Mouse (Mus musculus) left cerebral cortex, adult 8-10 months (tissue): ENCODE data around the gene Tnfsf13. TPM values are rescaled to one million over a fixed set of nuclear protein-coding genes. Genes with fewer than 3 reads are reported as not detected.
"Not testable (repeated sequence)": the region's sequence is repeated elsewhere in the genome, so short reads cannot be mapped to it uniquely, and the experiment has no call there.

ENCODE experiments used
- DNase-seq, 2 experiments: peaks; one replicate each; pipeline ENCODE4 v3.0.0; 2022; ENCODE audit warnings: low spot score in 2 of 2
- total RNA-seq, 4 experiments: library from RNA; stranded (reverse); gene quantifications; 2 replicates each; pipeline ENCODE4 v1.2.4; 2022

Tnfsf13 gene
- total RNA-seq, 4 experiments from 2014 or later = 2.5 to 4.2 (median 3.2) TPM

DNA sequence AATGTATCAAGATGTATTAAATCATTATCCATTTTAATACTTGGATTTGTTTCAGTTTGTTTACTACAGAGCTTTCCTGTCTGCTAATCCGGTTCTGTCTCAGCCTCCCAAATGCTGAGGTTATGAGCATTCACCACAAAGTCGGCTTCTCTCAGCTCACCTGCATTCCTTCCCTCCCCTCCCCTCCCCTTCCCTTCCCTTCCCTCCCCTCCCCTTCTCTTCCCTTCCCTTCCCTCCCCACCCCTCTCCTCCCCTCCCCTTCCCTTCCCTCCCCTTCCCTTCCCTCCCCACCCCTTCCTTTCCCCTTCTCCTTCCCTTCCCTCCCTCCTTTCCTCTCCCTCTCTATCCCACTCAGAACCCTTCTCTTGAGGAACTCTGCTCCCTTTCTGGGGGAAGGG, 19.0 kb upstream of the Tnfsf13 start:
- DNase-seq = no peak

DNA sequence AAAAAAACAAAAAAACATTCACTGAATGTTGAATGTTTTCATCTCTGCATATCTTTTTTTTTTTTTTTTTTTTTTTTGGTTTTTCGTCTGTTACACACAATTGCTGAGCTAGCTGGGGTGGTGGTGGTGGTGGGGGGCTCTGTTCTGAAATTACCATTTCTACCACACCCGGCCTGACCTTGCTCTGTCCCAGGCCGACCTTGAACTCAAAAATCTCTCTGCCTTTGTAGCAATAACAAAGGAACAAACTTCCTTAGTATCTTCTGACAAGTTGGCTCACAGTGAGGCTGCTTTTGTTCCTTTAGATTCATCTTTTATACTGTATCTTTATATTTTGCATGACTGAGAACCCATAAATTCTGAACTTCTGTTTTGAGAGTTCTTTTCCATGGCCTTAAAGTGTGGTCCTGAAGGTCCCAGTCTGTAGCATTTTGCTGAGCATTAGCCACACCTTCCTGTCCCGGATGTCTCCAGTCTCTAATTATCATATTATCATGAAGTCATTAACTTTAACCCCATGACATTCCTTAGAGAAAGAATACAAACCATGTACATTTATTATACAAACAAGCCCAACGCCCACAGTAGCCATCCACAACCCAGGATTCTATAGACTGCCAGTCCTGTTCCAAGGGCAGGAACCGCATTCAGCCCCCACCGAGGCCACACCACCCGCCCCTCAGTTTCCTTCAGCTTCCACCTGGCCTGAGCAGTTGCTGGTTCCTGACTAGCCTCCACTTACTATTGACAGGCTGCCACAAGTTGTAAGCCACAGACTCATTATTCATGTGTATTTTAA, 18.4 kb upstream of the Tnfsf13 start:
- no peak for DNase-seq

DNA sequence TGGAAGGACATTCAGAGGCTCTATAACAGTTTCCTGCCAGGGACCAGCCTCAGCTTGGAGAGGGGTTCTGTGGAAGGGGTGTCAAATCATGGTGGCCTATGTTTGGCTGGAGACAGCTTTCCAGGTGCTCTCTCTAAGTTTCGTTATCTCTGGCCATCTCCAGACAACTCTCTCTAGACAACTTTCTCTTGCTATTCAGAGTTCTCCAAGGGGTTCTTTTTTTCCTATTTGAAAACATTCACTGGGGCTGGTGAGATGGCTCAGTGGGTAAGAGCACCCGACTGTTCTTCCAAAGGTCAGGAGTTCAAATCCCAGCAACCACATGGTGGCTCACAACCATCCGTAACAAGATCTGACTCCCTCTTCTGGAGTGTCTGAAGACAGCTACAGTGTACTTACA, 17.8 kb upstream of the Tnfsf13 start:
- not testable (repeated sequence) for DNase-seq

DNA sequence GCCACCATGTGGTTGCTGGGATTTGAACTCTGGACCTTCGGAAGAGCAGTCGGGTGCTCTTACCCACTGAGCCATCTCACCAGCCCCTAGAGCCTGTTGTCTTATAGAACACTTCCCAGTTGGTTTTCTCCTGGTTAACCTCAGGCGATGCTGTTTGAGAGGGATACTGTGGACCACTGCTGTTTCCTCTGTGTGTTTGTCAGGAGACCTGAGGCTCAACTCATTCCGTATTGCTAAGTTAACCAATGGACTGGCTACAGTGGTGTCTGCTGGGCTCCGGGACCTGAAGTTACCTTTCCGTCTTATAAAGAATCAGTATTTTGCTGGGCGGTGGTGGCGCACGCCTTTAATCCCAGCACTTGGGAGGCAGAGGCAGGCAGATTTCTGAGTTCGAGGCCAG, 17.3 kb upstream of the Tnfsf13 start:
- not testable (repeated sequence) for DNase-seq

DNA sequence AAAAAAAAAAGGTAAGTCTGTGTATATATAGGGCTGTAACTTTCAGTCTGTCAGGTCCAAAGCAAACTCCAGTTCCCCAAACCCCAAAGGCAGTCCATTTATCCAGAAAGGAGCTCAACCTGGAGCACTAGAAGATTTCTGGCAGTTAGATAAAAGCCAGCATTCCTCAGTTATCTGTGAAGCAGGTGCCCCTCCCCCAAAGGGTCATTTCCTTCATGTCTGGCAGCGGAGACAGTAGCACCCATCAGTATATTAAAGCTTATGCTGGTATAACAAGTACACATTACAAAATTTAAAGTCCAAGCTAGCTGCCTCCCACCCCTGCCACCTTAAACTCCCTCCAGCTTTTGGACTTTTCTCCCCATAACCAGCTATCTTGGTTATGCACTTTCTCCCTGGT, 14.0 kb upstream of the Tnfsf13 start:
- DNase-seq = no peak

DNA sequence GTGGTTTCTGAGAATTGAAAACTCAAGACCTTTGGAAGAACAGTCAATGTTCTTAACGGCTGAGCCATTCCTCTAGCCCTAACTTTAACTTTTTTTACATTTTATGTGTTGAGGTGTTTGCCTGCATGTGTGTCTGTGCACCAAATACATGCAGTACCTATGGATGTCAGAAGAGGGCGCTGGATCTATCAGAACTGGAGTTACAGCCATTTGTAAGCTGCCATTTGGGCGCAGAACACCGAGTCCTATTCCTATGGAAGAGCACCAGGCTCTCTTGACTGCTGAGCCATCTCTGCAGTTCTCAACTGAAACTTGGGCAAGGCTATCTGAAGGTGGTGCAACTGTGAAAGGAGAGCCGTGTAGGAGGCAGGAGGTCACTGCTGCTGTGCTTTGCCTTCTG, 13.0 kb upstream of the Tnfsf13 start:
- DNase-seq = no peak

DNA sequence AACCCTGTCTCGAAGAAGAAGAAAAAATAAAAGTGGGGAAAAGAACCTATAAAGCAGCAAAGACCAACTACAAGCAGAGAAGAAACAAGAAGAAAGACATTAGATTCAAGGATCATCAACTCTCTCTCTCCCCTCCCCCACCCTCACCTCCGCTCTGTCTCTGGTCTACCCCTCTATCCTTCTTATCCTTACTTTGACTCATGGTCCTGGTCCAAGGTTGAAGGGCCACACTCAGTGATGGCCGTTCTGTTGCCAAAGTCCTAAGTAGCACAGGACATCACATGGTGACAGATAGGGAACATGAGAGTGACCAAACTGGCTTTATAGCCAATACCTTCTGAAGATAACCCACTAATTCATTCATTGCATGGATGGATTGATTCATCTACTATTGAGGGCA, 11.8 kb upstream of the Tnfsf13 start:
- DNase-seq = no peak

DNA sequence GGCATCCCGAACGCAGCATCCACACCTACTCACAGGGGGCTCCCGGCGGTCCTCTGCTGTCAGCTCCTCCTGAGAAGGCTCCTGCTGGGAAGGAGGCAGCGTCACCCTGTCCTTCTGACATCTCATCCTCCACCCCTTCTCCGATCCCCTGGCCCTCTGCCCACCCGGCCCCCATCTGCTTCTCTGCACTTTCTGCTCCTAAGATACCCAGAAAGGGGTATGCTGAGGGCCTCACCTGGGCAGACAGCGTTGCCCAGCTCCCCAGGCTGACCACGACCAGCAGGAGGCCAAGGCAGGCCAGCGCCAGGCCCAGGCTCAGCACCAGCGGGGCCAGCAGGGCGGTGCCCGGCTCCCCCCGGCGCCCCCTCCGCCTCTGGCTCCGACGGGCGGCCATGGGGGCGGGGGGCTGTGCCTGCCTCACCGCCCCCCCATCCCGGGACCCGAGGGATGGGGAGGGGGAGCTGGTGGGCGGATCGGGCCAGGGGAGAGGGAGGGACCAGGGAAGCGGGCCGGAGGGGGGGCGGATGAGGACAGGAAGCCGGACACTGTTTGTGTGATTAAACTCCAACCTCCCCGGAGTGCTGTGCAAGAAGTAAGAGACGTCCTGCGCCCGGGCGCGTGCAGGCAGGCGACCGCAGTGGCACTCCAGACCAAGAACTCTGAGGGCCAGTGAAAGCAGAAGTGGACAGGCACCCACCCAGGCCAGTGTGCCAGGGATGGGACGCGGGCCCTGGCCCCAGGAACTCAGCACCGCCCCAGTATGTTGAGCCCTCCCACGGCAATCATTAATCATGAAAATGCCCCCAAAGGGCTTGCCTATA, 10.0 kb upstream of the Tnfsf13 start, which contains the start of the genes Tnfsf12 and Tnfsfm13:
TSS of gene Tnfsf12 (minus strand) at position 489 of the 821 bp plus-strand sequence.
TSS of gene Tnfsfm13 (minus strand) at position 738 of the 821 bp plus-strand sequence.
- DNase-seq = no peak

DNA sequence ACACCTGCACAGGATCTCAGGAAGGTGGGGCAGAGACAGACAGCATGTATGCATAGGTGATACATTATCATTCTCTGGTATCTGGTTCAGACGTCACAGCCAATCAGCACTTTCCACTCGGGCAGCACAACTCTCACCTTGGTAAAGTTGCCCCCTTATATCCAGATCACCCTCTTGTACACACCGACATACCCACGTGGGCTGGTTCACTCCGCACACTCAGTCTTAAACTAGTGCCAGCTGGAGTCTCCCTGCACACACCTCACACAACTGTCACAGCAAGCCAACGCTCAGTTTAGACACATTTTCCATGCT, 9.4 kb upstream of the Tnfsf13 start:
- DNase-seq = peak in 1 of 2 experiments; percentile 56

DNA sequence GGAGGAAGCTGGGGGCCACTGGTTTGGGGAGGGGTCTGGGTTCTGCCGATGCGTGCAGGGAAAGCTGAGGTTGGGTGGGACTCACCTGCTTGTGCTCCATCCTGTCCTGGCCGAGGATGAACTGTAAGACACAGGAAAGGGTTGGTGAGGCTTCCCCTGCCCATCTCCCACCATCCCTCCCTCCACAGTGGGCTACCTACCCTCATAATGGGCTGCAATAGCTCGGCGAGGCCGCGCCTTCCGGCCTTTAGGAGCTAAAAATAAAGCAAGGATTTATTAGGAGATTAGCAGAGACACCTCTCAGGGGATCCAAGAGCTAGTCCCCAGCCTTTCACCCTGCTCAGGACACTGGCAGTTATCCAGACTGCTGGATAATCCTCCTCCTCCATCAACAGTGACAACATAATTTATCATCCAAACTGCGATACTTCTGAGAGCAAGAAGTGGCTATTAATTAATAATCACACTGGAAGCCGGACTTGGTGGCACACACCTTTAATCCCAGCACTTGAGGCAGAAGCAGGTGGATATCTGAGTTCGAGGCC, 7.9 kb upstream of the Tnfsf13 start:
- no peak for DNase-seq

DNA sequence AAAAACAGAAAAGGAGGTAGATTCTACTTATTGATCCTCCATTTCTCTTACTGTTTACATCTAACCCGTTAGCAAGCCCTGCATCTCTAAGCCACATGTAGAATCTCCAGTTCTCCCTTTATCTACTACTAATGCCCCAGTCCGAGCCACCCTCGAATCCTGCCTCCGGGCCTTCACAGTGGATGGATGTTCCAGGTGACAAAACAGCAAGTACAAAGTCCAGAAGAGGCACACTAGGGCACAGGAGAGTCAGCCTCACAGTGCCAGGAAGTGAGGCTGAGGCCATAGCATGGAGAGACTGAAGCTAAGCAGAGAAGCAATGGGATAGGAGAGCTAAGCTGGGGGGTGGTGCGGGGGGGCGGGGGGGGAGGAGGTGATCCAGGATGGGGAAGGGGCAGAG, 7.3 kb upstream of the Tnfsf13 start:
- no peak for DNase-seq

DNA sequence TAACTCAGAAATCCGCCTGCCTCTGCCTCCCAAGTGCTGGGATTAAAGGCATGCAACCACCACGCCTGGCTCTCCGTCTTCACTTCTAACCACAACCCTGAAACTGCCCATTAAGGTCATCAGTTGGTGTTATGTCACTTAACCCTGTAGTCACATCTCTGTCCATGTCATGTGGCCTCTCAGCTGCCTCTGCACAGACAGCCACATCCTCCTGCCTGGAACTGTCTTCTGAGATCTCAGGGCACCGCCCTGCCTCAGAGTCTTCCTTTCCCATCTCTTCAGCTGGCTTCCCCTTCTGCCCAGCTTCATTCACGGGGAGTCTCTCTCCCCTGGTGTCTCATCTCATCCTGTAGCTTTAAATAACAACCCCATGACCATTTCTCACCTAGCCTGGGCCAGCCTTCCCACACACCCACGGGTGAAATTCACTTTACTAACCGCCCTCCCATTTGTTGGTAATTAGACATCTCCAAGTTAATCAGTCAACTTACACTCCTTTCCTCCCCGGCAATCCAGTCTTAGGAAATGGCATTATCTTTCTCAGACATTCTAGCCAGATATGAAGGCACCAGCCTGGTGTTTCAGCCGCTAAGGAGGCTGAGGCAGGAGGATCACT, 6.7 kb upstream of the Tnfsf13 start:
- DNase-seq = no peak

DNA sequence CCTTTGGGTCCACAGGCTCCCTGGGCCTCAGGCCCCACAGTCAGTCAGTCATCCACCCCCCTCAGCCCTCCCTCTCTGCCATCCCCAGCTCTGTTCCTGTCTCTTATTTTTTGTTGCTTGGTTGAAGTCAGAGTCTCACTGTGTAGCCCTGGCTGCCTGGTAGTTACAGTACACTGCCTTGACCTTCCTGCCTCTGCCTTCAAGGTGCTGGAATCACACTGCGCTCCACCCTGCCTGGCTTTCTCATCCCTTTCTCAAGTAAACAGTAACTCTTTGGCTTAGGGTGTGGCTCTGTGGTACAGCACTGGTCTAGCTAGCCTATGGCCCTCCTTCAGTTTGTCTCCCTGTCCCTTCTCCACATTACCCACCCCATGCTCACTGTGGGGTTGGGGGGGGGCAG, 4.3 kb upstream of the Tnfsf13 start:
- no peak for DNase-seq

DNA sequence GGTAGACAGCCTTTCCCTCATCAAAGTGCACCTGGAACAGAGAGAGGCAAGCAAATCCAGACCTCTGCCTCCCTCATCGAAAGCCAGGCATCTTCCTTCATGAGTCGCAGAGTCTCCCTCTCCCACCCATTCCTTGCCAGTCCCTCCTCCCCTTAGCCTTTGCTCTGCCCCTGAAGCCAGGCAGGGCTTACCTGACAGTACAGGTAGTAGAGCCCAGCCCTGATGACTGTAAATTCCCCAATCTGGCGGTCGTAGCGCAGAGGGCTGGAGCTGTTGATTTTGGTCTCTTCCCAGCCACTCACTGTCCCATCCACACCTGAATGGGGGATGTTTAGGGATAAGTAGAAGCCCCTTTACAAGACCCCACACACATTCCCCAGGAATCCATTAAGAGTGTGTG, 1.5 kb upstream of the Tnfsf13 start:
- DNase-seq = no peak

DNA sequence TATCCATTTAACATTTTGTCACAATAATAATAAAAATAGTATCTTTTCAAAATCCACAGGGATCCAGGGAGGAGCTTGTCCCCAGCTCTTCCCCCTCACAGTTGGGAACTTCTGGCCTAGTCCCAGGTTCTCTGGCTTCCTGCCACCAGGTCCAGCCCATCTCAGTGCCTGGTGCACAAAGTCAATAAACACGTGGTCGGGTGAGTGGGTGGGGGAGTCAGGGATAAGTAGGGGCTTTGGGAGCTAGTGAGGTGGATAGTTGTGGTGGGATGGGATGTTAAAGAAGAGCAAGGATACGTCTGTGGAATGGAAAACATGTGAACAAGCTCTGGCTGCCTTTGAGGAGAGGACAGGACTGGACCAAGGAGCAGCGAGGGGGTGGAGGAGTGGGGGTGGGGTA, 793 bp upstream of the Tnfsf13 start:
- no peak for DNase-seq

DNA sequence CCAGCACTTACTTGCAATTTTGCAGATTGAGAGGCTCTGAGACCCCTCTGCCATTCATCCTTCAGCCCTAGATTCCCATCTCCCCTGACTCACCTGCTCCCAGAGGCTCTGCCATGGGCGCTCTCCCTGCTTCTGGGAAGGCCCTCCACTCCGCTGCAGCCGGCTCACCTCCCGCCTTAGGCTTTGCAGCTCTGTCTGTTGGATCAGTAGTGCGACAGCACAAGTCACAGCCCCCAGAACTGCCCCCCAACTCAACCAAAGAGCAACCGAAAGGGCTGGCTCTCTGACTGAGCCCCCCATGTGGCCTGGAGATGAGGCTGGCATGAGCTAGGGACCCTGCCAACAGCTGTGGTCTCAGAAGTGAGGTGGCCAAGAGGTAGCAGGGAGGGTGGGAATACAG, 648 bp downstream of the Tnfsf13 start:
- DNase-seq = no peak

DNA sequence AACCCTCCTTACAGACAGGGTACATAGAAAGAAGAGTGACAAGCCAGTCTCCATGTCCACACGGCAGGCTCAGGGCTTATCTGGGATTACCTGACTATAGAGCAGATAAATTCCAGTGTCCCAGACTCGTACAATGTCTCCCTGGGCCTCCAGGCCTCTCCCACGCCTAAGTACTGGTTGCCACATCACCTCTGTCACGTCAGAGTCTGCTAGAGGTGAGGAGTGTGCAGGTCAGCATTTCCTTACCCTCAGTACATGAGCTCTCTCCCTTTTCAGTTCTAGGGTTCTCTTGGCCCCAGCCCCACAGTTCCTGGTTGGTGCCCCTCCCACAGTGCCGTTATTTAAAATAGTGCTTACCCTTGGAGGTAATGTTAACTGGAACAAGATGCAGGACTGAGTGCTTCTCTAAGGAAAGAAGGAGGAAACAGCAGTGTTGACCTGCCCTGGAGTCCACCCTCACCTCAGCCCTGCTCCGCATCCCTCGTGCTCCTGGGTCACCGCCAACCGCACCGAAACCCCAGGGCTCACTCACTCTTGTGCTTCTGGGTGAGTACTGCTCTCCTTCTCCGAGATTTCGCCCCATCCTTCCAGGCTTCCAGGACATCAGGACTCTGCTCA, 1.3 kb downstream of the Tnfsf13 start:
- DNase-seq = no peak

DNA sequence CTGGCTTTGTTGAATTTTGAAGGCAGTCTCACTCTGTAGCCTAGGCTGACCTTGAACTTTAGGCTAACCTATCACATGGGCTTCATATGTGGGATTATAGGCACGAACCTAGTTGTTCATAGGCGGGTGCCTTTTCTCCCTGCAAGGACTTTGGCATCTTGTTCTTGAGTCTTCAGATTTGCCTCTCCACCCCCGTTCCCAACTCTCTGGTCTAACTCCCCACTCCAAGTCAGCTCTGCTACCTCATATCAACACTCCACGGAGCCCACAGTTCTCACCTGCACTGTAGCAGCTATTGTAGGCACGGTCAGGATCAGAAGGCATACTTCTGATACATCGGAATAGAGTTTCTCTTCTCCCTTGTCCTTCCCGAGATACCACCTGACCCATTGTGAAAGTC, 2.0 kb downstream of the Tnfsf13 start:
- DNase-seq = no peak

DNA sequence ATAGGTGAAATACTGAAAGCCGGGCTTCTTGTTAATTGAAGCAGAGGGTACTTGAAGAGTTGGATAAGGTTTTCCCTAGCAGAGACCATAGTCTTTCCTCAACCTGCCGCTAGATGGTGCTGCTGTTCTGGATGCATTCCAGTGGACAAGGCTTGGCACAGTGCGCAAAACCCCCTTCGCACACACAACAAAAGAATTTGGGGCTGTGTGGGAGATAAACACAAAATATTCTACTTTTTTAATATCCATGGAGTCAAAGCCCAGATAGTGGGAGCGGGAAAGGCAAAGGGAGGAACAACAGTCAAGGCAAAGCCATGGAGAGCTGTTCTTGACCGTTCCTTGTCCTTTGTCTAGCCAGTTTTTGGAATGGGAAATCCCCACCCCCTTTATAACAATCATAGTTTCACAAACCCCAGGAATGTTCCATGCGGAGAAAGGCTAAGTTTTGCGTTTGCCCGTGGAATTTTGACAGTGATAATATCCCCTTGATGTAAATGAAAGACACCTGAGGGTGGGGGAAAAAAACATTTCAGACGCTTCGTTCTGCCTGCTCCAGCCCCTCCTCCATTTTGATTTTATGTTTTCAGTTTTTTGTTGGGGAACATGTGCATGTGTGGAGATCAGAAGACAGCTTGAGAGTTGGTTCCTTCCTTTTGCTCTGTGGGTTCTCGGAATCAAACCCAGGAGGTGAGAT, 2.6 kb downstream of the Tnfsf13 start:
- DNase-seq = peak; percentile 67 to 83

DNA sequence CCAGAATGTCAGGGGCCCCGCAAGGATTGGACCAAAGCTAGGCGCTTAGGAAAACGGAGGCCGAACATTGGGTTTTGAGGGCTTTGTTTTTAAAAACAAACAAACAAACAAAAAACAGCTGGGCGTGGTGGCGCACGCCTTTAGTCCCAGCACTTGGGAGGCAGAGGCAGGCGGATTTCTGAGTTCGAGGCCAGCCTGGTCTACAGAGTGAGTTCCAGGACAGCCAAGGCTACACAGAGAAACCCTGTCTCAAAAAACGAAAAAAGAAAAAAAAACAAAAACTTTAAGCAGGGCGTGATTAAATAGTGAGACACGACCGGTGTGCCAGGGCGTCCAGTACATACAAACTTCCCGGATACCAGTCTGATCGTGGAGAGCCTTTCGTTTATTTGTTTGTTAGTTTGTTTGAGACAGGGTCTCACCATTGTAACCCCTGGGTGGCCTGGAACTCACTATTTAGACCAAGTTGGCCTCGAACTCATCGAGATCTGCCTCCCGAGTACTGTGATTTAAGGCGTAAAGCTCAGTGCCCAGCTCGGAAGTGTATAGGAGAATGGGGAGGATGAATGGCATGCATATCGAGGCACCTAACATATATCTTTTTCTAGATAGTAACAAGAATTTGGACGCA, 3.3 kb downstream of the Tnfsf13 start:
- no peak for DNase-seq
